Mouse (Mus musculus): ENCODE measurements around the gene Smpd1. TPM values are rescaled to one million over a fixed set of nuclear protein-coding genes. Genes with fewer than 3 reads are reported as not detected.
A peak's percentile ranks its signal among the peaks of the same experiment; 100 is the strongest.

Gene Smpd1
- total RNA-seq (2014; rRNA removed): 100 and 124 TPM in 2 replicates
- polyA plus RNA-seq (2015; fragmentation: Nextera tagmentation; extraction: Ambion mirVana): 88.8 and 100 TPM in 2 replicates

DNA sequence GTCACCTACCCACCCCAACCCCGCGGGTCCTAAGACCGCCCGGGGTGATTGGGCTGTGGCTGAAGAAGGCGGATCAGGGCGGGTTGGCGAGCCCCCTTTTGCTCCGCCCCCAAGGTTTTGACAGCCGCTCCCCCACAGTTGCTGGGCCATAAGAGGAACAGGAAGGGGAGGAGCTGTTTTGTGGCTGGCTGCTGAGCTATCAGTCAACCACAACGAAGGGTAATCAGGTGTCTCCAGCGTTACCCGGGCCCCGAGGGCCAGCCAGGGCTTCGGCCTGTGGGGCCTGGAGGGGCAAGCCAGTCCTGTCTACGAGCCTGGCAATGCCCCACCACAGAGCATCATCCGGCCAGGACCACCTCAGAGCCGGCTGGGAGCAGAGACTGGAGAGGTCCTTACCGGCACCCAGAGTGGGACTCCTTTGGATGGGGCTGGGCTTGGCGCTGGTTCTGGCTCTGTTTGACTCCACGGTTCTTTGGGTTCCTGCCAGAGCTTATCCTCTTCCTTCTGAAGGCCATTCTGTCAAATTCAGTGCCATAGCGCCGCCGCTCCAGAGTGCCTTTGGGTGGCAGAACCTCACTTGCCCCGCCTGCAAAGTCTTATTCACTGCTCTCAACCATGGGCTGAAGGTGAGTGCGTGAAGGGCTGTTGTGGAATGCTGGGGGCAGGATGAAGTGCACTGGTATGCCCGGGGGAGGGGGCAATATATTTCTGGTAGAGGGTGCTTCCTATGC, at the start of gene Smpd1:
Gene Smpd1 (plus strand): TSS at position 149 of the 731 bp plus-strand sequence.
- H3K9ac ChIP-seq: peak within 1 kb of the TSS; percentile 85
- H3K9me3 ChIP-seq (ENCODE audit: low read length): no peaks in the 10 kb centered on the region
- H3K4me1 ChIP-seq (ENCODE audit: insufficient read depth): peaks cover 9% of the 10 kb centered on the region; the same call in 1 of the 2 replicates
- H3K4me3 ChIP-seq (ENCODE audit: low read depth, low read length): peak within 1 kb of the TSS; percentile 74
- no peaks in the 10 kb centered on the region for H3K27me3 ChIP-seq (ENCODE audit: insufficient read depth, low read length)
- peak; percentile 90 for DNase-seq
- peak; percentile 26; the same call in 1 of the 2 replicates for TF ChIP-seq CTCF (IDR thresholded peaks at IDR 0.05; ENCODE audit: low read depth)
- WGBS: 3% methylated on average over 26 of the region's 26 CpGs
- H3K4me2 ChIP-seq (ENCODE audit: low read depth): peak within 1 kb of the TSS; percentile 80
- peak within 1 kb of the TSS; percentile 80 for H3K27ac ChIP-seq (ENCODE audit: low read depth, low read length)
- peak; percentile 95 for ATAC-seq
- H3K36me3 ChIP-seq (ENCODE audit: insufficient read depth): peaks cover 22% of the 10 kb centered on the region

DNA sequence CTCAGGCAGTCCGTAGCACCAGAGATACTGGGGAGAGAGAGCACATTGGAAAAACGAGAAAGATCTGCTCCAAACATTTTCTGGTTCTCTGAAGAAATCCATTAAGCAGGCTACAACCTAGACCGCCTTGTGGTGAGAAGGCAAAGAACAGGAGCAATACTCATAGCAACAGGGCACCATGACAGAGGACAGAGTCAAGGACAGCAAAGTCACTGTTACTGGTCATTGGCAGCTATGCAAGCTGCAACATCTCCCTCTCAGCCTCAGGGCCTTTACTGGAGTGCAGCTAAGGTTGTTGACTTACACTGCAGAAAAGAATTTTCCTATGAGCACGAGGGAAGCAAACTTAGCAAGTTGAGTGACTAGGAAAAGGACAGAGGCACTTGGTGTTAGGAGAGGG, 46.9 kb upstream of the Smpd1 start:
- Histone ChIP-seq H3K9me3 (ENCODE audit: low read length) (no peaks in the 10 kb centered on the region), H3K27me3 (ENCODE audit: insufficient read depth, low read length) (no peaks in the 10 kb centered on the region), H3K36me3 (ENCODE audit: insufficient read depth) (no peaks in the 10 kb centered on the region), H3K4me2 (ENCODE audit: low read depth) (no peak overlapping the region), H3K9ac (no peak overlapping the region), H3K4me3 (ENCODE audit: low read depth, low read length) (no peak overlapping the region), H3K4me1 (ENCODE audit: insufficient read depth) (no peaks in the 10 kb centered on the region), H3K27ac (ENCODE audit: low read depth, low read length) (no peak overlapping the region)
- DNase-seq (no peak), ATAC-seq (no peak)
- no peak for TF ChIP-seq CTCF (IDR thresholded peaks at IDR 0.05; ENCODE audit: low read depth)
- 80% methylated on average over 4 of the region's 4 CpGs for WGBS

DNA sequence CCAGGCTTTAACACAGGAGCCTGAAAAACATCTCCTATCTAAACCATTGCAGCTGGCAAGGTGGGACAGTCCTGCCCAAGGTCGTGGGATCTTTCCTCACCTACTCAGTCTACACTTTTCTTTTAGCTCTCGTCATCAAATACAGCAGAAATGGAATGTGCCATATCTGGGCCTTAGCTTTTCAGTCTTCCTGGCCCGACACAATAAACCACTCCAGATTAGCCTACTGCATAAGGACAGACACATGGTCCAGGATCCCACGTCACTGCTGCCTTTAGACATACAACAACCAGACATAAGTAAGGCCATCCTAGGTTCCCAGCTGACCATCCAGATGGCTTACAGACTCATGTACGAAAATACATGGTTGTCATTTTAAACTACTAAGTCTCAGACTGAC, 44.0 kb upstream of the Smpd1 start:
- no peak overlapping the region for H3K9ac ChIP-seq
- no peaks in the 10 kb centered on the region for H3K36me3 ChIP-seq (ENCODE audit: insufficient read depth)
- no peak overlapping the region for H3K27ac ChIP-seq (ENCODE audit: low read depth, low read length)
- H3K4me1 ChIP-seq (ENCODE audit: insufficient read depth): peaks cover 15% of the 10 kb centered on the region; the same call in 1 of the 2 replicates
- ATAC-seq (peak; percentile 23; the same call in 1 of the 2 replicates), DNase-seq (no peak)
- no peak for TF ChIP-seq CTCF (IDR thresholded peaks at IDR 0.05; ENCODE audit: low read depth)
- no peak overlapping the region for H3K4me2 ChIP-seq (ENCODE audit: low read depth)
- H3K4me3 ChIP-seq (ENCODE audit: low read depth, low read length): no peak overlapping the region
- WGBS: 80% methylated on average over 5 of the region's 5 CpGs
- H3K27me3 ChIP-seq (ENCODE audit: insufficient read depth, low read length): no peaks in the 10 kb centered on the region
- H3K9me3 ChIP-seq (ENCODE audit: low read length): no peaks in the 10 kb centered on the region

DNA sequence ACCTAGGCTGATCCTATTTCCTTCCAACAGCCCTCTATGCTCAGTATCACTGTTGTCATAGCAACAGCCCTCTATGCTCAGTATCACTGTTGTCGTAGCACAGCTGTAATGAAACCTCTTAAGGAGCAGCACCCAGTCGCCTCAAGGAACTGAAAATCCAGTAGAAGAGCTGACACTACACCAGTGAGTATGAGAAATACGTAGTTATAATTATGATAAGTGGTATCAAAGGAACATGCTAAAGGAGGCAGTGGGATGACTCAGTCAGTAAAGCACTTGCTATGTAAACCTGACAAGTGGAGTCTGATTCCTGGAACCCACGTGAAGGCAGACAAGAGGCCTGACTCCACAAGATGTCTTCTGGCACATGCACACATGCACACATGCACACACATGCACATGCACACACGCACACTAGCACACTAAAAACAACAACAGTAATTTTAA, 40.3 kb upstream of the Smpd1 start:
- ATAC-seq (peak; percentile 84), DNase-seq (peak; percentile 48)
- TF ChIP-seq CTCF (IDR thresholded peaks at IDR 0.05; ENCODE audit: low read depth): no peak
- H3K9ac ChIP-seq: no peak overlapping the region
- no peaks in the 10 kb centered on the region for H3K36me3 ChIP-seq (ENCODE audit: insufficient read depth)
- WGBS: 36% methylated on average over 5 of the region's 5 CpGs
- H3K4me3 ChIP-seq (ENCODE audit: low read depth, low read length): no peak overlapping the region
- no peak overlapping the region for H3K4me2 ChIP-seq (ENCODE audit: low read depth)
- no peaks in the 10 kb centered on the region for H3K9me3 ChIP-seq (ENCODE audit: low read length)
- H3K27ac ChIP-seq (ENCODE audit: low read depth, low read length): peak overlapping the region; percentile 45; the same call in 1 of the 2 replicates
- no peaks in the 10 kb centered on the region for H3K27me3 ChIP-seq (ENCODE audit: insufficient read depth, low read length)
- peaks cover 15% of the 10 kb centered on the region; the same call in 1 of the 2 replicates for H3K4me1 ChIP-seq (ENCODE audit: insufficient read depth)

DNA sequence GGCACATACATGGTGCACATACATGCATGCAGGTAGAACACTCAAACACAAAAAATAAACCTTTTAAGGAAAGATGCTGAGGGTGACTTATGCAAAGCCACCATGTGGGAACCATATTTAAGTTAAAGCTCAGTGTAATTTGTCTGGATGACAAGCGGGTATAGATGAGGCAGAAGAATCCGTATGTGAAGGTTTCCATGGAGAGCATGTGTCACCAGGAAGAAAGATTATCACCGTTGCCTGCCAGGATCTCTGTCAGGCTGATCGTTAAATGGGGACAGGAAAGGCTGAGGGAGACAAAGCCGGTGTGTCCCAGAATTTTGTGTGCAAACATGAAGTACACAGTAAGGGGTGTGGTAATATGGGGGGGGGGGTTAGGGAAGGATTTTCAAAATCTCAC, 39.6 kb upstream of the Smpd1 start:
- WGBS: 44% methylated on average over 5 of the region's 5 CpGs
- Histone ChIP-seq H3K36me3 (ENCODE audit: insufficient read depth) (no peaks in the 10 kb centered on the region), H3K4me2 (ENCODE audit: low read depth) (no peak overlapping the region), H3K27me3 (ENCODE audit: insufficient read depth, low read length) (no peaks in the 10 kb centered on the region), H3K9me3 (ENCODE audit: low read length) (no peaks in the 10 kb centered on the region), H3K9ac (no peak overlapping the region), H3K4me3 (ENCODE audit: low read depth, low read length) (no peak overlapping the region), H3K4me1 (ENCODE audit: insufficient read depth) (peaks cover 15% of the 10 kb centered on the region; the same call in 1 of the 2 replicates), H3K27ac (ENCODE audit: low read depth, low read length) (peak overlapping the region; percentile 45; the same call in 1 of the 2 replicates)
- TF ChIP-seq CTCF (IDR thresholded peaks at IDR 0.05; ENCODE audit: low read depth): no peak
- ATAC-seq (peak; percentile 40), DNase-seq (peak; percentile 9)

DNA sequence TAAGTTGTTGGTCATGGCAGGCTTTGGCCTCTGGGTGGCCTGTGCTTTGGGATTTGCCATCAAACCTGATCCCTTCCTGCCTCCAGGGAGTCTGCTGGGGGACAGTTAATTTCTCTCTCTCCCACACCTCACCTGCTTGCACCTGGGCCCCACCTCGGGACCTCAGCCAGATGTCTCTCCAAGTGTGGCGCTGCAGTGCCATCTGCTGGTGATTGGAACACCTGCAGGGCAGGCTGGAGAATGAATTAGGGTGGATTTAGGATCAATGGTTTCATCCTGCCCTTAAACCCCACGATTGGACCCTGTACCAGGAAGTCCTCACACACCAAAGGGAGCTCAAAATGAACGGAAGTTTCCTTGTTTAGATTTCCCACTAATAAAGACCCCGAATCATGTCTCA, 39.0 kb upstream of the Smpd1 start:
- DNase-seq (peak; percentile 71), ATAC-seq (0 out of 2 replicates have a peak, but pooled peaks have one; percentile 15)
- Histone ChIP-seq H3K27ac (ENCODE audit: low read depth, low read length) (no peak overlapping the region), H3K9me3 (ENCODE audit: low read length) (no peaks in the 10 kb centered on the region), H3K9ac (no peak overlapping the region), H3K27me3 (ENCODE audit: insufficient read depth, low read length) (no peaks in the 10 kb centered on the region), H3K36me3 (ENCODE audit: insufficient read depth) (no peaks in the 10 kb centered on the region), H3K4me2 (ENCODE audit: low read depth) (no peak overlapping the region), H3K4me3 (ENCODE audit: low read depth, low read length) (no peak overlapping the region), H3K4me1 (ENCODE audit: insufficient read depth) (peaks cover 15% of the 10 kb centered on the region; the same call in 1 of the 2 replicates)
- 15% methylated on average over 5 of the region's 5 CpGs for WGBS
- peak; percentile 92 for TF ChIP-seq CTCF (IDR thresholded peaks at IDR 0.05; ENCODE audit: low read depth)
